Mouse (Mus musculus) liver, embryonic 11.5 days (tissue): Measurements from ENCODE around the gene BC005561. TPM values are rescaled to one million over a fixed set of nuclear protein-coding genes. Genes with fewer than 3 reads are reported as not detected.
A peak's percentile ranks its signal among the peaks of the same experiment; 100 is the strongest.

Experiments
- ATAC-seq: fragments of 200-750 bp; cut with Nextera tagmentation; replicated peaks from 2 replicates; pipeline ENCODE4 v1.8.0; 2017; ENCODE audit warnings: moderate number of reproducible peaks, mild to moderate bottlenecking, moderate TSS enrichment, moderate library complexity; ENCODE audit not compliant: low FRiP score
- DNase-seq: peaks from one replicate; pipeline ENCODE4 v3.0.0-alpha.2; 2017; ENCODE audit warnings: low spot score
- H3K27ac ChIP-seq: fragments of 300-500 bp; sonication (generic); 2 replicates; pipeline ENCODE4 v1.5.1; 2014; ENCODE audit warnings: mild to moderate bottlenecking, low read depth, low read length, control low read depth
- H3K27me3 ChIP-seq: fragments of 300-500 bp; sonication (generic); replicated peaks from 2 replicates; pipeline ENCODE4 v1.6.1; 2014; ENCODE audit warnings: low read length, mixed read lengths; ENCODE audit not compliant: control insufficient read depth, insufficient read depth
- H3K36me3 ChIP-seq: fragments of 300-500 bp; sonication (generic); 2 replicates; pipeline ENCODE4 v1.6.1; 2014; ENCODE audit warnings: mild to moderate bottlenecking, low read length, moderate library complexity, mixed read lengths; ENCODE audit not compliant: control insufficient read depth, insufficient read depth
- H3K4me1 ChIP-seq: fragments of 300-500 bp; sonication (generic); replicated peaks from 2 replicates; pipeline ENCODE4 v1.6.1; 2014; ENCODE audit warnings: low read length, mixed read lengths; ENCODE audit not compliant: control insufficient read depth, insufficient read depth
- H3K4me2 ChIP-seq: fragments of 300-500 bp; sonication (generic); 2 replicates; pipeline ENCODE4 v1.6.1; 2014; ENCODE audit warnings: mild to moderate bottlenecking, control low read depth, moderate library complexity
- H3K4me3 ChIP-seq: fragments of 300-500 bp; sonication (generic); 2 replicates; pipeline ENCODE4 v1.5.1; 2014; ENCODE audit warnings: low read depth, low read length, control low read depth
- H3K9ac ChIP-seq: fragments of 300-500 bp; sonication (generic); 2 replicates; pipeline ENCODE4 v1.6.1; 2014; ENCODE audit warnings: low read depth, low read length, control low read depth
- H3K9me3 ChIP-seq: fragments of 300-500 bp; sonication (generic); 2 replicates; pipeline ENCODE4 v1.6.1; 2016; ENCODE audit warnings: low read length, inconsistent platforms, mixed read lengths; ENCODE audit not compliant: control insufficient read depth
- WGBS: fragments of 180-500 bp; shearing (Covaris S2); extraction: QIAGEN DNeasy Blood & Tissue Kit; methylation state at CpG from one replicate; pipeline ENCODE4 v1.1.7; 2014; 5-methylcytosine and 5-hydroxymethylcytosine counted together
- polyA plus RNA-seq: library from polyadenylated mRNA; unstranded; fragments of >200 nt; fragmentation: Nextera tagmentation; extraction: Ambion mirVana; gene quantifications from 2 replicates; pipeline ENCODE4 v1.2.1, GENCODE M21; 2014

The BC005561 gene
- polyA plus RNA-seq, 1 experiment from 2014 or later = 9.1 TPM

DNA sequence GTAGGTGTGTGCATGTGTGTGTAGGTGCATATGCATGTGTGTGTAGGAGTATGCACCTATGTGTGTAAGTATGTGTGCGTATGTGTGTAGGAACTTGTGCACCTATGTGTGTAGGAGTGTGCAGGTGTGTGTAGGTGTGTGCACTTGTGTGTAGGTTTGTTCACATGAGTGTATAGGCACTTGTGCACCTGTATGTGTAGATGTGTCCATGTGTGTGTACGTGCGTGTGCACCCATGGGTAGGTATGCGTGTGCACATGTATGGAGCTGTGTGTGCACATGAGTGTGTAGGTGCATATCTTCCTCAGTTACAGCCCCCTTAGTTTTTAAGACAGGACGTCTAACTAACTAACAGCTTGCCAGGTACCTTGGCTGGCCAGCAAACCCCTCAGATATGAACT lies 39.6 kb upstream of the BC005561 start:
- whole genome bisulfite sequencing = 87% methylated on average over 5 of the region's 5 CpGs
- H3K4me1 ChIP-seq = no peaks in the 10 kb centered on the region
- H3K4me3 ChIP-seq = no peak overlapping the region
- H3K36me3 ChIP-seq = peaks cover 7% of the 10 kb centered on the region; the same call in 1 of the 2 replicates
- ATAC-seq (no peak), DNase-seq (no peak)
- no peaks in the 10 kb centered on the region for H3K9me3 ChIP-seq
- H3K9ac ChIP-seq = no peak overlapping the region
- H3K27me3 ChIP-seq = no peaks in the 10 kb centered on the region
- H3K4me2 ChIP-seq = no peak overlapping the region
- no peak overlapping the region for H3K27ac ChIP-seq

DNA sequence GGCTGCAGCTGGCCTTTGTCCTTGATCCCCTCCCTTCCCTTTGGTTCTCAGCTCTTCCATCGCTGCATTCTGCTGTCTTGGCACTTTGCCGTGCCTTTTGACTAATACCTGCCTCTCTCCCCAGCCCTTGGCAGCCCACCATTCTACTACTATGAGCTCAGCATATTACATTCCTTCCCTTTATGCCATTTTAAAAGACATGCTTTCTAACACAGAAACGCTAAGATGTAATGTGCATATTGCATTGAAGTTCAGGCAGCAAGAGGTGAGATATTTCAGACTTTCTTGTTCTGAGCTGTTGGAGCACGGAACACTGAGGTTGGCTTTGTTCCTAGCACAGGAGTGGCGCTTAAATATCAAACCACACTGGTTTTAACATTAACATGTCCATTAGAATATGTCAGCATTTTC lies 37.2 kb upstream of the BC005561 start:
- WGBS = 90% methylated on average over 5 of the region's 5 CpGs
- no peaks in the 10 kb centered on the region for H3K4me1 ChIP-seq
- peaks cover 6% of the 10 kb centered on the region; the same call in 1 of the 2 replicates for H3K36me3 ChIP-seq
- H3K27ac ChIP-seq = no peak overlapping the region
- no peak overlapping the region for H3K4me2 ChIP-seq
- no peaks in the 10 kb centered on the region for H3K9me3 ChIP-seq
- H3K4me3 ChIP-seq = no peak overlapping the region
- DNase-seq (no peak), ATAC-seq (no peak)
- no peaks in the 10 kb centered on the region for H3K27me3 ChIP-seq
- H3K9ac ChIP-seq = no peak overlapping the region

DNA sequence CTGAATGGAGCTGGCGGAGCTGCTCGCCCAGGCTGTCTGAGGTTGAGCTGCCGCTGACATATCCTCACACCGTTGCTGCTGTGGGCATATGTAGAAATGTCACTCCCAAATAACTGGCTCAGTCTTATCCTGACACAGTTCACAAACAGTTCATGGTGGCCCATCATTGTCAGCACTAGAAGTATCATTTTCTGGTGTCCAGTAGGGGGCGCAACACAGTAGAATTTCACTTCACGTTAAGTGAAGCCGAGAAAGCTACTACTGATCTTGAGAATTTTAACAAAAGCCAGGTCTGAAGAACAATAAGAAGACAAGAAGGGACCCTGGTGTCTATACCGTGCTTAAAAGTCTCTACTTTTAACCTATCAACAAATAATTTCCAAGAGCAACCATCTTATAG lies 35.8 kb upstream of the BC005561 start:
- WGBS = 91% methylated on average over 8 of the region's 8 CpGs
- H3K4me2 ChIP-seq = no peak overlapping the region
- H3K36me3 ChIP-seq = peaks cover 6% of the 10 kb centered on the region; the same call in 1 of the 2 replicates

DNA sequence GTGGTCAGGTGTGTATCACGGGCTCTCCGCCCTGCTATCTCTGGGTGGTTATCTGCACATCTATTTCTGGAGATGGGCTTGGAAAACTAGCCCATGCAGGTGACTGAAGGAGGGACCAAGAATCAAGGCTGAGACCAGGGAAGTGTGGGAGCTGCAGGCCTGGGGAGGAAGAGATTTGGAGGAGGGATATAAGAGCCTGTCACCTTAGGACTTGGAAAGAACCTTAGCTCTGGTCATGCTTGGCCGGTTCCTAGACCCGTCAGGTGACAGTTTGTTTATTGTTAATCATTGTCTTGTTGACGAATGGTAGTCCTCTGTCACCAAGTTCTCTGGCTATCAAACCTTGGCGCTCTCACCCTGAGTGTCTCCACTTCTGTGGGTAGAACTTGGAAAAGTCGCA lies 27.8 kb upstream of the BC005561 start:
- Histone ChIP-seq H3K27me3 (no peaks in the 10 kb centered on the region), H3K4me3 (no peak overlapping the region), H3K27ac (no peak overlapping the region), H3K4me2 (no peak overlapping the region), H3K9me3 (no peaks in the 10 kb centered on the region), H3K36me3 (peaks cover 8% of the 10 kb centered on the region; the same call in 1 of the 2 replicates), H3K9ac (no peak overlapping the region), H3K4me1 (no peaks in the 10 kb centered on the region)
- DNase-seq = no peak
- no peak for ATAC-seq
- WGBS = 82% methylated on average over 7 of the region's 7 CpGs

More for the DNA sequence above, 35.8 kb upstream of the BC005561 start:
- Histone ChIP-seq H3K4me1 (no peaks in the 10 kb centered on the region), H3K27ac (no peak overlapping the region), H3K27me3 (no peaks in the 10 kb centered on the region), H3K9ac (no peak overlapping the region), H3K4me3 (no peak overlapping the region), H3K9me3 (no peaks in the 10 kb centered on the region)
- DNase-seq = no peak
- ATAC-seq = no peak

DNA sequence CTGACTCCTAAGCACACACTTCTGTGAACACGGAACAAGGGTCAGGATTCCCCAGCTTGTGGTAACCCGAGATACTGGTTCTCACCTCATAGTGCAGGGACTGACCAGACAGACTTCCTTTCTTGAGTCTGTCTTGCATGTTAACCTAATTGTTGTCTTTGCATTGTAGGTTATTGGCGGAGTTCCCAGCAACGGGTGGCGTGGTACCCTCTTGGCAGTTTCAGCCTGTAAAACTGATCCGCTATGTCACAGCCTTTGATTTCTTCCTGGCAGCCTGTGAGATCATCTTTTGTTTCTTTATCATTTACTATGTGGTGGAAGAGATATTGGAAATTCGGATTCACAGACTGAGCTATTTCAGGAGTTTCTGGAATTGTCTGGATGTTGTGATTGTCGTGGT lies 25.3 kb upstream of the BC005561 start:
- Histone ChIP-seq H3K9me3 (no peaks in the 10 kb centered on the region), H3K4me3 (no peak overlapping the region), H3K27me3 (no peaks in the 10 kb centered on the region), H3K9ac (no peak overlapping the region), H3K36me3 (peaks cover 9% of the 10 kb centered on the region), H3K4me2 (no peak overlapping the region), H3K27ac (no peak overlapping the region), H3K4me1 (no peaks in the 10 kb centered on the region)
- no peak for ATAC-seq
- 82% methylated on average over 8 of the region's 8 CpGs for WGBS
- no peak for DNase-seq

DNA sequence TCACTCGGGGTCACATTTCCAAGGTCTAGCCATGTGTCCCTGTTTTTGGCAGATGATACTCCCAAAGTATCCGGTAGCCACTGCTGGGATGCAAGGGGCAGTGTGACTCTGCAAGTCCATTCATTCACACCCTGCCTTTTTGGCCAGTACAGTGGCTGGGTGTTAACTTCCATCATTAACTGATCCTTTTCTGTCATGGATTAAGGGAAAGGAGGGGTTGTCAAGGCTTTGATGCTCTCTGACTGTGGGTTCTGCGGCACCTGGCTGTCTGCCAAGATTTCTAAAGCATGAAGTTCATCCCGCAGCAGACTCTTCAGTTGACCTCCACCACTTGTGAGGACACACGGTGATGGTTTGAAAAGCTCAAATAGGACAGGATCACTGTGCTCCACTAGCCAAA lies 16.6 kb upstream of the BC005561 start:
- H3K4me1 ChIP-seq = no peaks in the 10 kb centered on the region
- no peaks in the 10 kb centered on the region for H3K9me3 ChIP-seq
- ATAC-seq (no peak), DNase-seq (no peak)
- no peak overlapping the region for H3K4me3 ChIP-seq
- H3K27ac ChIP-seq = no peak overlapping the region
- no peaks in the 10 kb centered on the region for H3K27me3 ChIP-seq
- no peak overlapping the region for H3K4me2 ChIP-seq
- H3K9ac ChIP-seq = no peak overlapping the region
- peaks cover 9% of the 10 kb centered on the region for H3K36me3 ChIP-seq
- 75% methylated on average over 5 of the region's 5 CpGs for WGBS

DNA sequence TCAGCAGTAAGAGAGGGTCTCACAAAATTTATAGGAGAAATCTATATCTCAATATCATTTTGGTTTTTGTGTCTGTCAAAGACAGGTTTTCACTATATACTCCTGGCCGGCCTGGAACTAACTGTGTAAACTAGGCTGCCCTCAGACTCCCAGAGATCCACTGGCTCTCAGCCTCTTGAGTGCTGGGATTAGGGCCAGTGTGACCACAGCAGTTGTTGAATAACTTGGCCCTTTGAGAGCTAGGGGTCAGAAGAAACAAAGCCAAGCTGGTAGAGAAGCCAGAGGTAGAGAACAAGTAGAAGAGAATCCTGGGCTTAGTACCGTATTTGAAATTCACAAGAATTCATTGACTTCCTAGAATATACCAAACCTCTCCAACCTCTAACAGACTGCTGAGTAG lies 3.3 kb upstream of the BC005561 start:
- Histone ChIP-seq H3K9me3 (no peaks in the 10 kb centered on the region), H3K27me3 (no peaks in the 10 kb centered on the region), H3K27ac (no peak overlapping the region), H3K4me1 (peaks cover 7% of the 10 kb centered on the region; the same call in 1 of the 2 replicates), H3K4me2 (no peak overlapping the region), H3K9ac (no peak overlapping the region), H3K36me3 (peaks cover 9% of the 10 kb centered on the region), H3K4me3 (no peak overlapping the region)
- DNase-seq = no peak
- no peak for ATAC-seq
- 94% methylated on average over 2 of the region's 2 CpGs for WGBS

DNA sequence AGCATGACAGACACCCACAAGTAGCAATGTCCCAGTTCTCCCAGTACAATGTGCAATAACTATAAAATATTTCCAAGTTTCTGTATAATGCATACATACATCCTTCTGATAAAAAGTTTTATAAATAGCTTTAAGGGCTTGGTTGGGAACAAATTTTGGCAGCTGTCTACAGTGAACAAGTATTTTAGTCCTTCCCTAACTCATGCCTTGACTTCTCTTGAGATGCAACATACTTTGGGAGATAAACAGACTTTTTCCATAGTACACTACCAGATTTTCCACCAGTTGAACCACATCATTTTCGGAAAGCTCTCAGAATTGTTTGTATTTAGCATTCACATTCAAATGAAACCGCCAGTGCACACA lies 340 bp upstream of the BC005561 start:
- Histone ChIP-seq H3K9ac (0 out of 2 replicates have a peak overlapping the region, but pooled peaks have one; percentile 34), H3K4me3 (peak overlapping the region; percentile 83), H3K27ac (no peak overlapping the region), H3K27me3 (no peaks in the 10 kb centered on the region), H3K9me3 (no peaks in the 10 kb centered on the region), H3K36me3 (peaks cover 8% of the 10 kb centered on the region), H3K4me2 (peak overlapping the region; percentile 86), H3K4me1 (peaks cover 7% of the 10 kb centered on the region; the same call in 1 of the 2 replicates)
- no peak for ATAC-seq
- DNase-seq = no peak
- 1% methylated on average over 2 of the region's 2 CpGs for WGBS

DNA sequence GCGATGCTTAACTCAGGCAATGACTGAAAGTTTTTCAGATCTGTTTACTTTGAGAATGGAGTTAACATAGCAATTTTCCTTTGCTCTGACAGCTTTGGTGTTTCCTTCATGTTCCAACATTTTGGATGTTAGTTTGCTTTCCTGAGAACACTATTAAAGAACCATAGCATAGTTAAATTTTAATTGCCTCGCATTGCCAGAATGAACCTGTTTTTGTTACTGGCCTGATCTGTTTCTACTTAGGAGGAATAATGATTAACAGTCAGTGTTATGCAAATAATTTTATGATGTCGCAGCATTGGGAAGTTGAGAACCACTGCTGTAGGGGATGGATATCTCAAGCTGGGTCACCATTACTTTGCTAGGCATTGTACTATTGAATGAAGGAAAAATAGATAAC lies 3.1 kb downstream of the BC005561 start:
- no peak overlapping the region for H3K4me2 ChIP-seq
- 94% methylated on average over 3 of the region's 3 CpGs for WGBS
- ATAC-seq = no peak

More for the DNA sequence above, 3.1 kb downstream of the BC005561 start:
- H3K4me1 ChIP-seq = peaks cover 7% of the 10 kb centered on the region; the same call in 1 of the 2 replicates
- no peak overlapping the region for H3K9ac ChIP-seq
- H3K4me3 ChIP-seq = no peak overlapping the region
- peaks cover 15% of the 10 kb centered on the region; the same call in 1 of the 2 replicates for H3K36me3 ChIP-seq
- H3K27ac ChIP-seq = no peak overlapping the region
- H3K27me3 ChIP-seq = no peaks in the 10 kb centered on the region
- DNase-seq = no peak
- peaks cover 4% of the 10 kb centered on the region; the same call in 1 of the 2 replicates for H3K9me3 ChIP-seq
